Mouse (Mus musculus) G1E (cell line): ENCODE data around the gene Gm8720.
"Not testable (repeated sequence)": the region's sequence is repeated elsewhere in the genome, so short reads cannot be mapped to it uniquely, and the experiment has no call there.

Source experiments
- CTCF ChIP-seq: IDR thresholded peaks from 2 replicates; pipeline ENCODE4 v1.5.1; 2012; ENCODE audit warnings: low read depth, low read length, inconsistent platforms, mixed read lengths
- GATA1 ChIP-seq: IDR thresholded peaks from 2 replicates; pipeline ENCODE4 v1.6.1; 2012; ENCODE audit warnings: borderline replicate concordance, low read length, inconsistent platforms, mixed read lengths
- POLR2AphosphoS5 ChIP-seq: IDR thresholded peaks from 2 replicates; pipeline ENCODE4 v1.6.1; 2012; ENCODE audit warnings: low read depth, low read length, inconsistent platforms; ENCODE audit not compliant: insufficient replicate concordance

DNA sequence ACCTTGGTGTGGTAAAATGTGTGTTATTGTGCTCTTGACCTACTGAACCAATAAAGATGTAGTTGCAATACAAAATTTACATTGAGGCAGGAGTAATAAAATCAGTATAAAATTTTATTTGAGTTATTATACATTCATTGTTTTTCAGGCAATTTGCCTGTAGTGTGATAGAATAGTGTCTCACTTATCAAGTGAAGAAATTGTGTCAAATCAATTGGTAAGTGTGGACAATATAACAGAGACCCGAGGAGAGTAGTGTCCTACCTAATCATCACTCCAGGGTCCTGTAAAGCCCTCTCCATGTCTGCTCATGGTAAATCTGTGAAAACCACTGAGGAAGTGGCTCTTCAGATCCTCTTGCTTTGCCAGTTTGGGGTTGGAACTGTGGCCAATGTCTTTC lies 12.0 kb downstream of the Gm8720 start, which contains the start of gene Vmn1r163:
- TF ChIP-seq CTCF, GATA1, POLR2AphosphoS5: not testable (repeated sequence)
